ENCODE assay signal across 8 mouse cellular contexts in the genomic region with DNA sequence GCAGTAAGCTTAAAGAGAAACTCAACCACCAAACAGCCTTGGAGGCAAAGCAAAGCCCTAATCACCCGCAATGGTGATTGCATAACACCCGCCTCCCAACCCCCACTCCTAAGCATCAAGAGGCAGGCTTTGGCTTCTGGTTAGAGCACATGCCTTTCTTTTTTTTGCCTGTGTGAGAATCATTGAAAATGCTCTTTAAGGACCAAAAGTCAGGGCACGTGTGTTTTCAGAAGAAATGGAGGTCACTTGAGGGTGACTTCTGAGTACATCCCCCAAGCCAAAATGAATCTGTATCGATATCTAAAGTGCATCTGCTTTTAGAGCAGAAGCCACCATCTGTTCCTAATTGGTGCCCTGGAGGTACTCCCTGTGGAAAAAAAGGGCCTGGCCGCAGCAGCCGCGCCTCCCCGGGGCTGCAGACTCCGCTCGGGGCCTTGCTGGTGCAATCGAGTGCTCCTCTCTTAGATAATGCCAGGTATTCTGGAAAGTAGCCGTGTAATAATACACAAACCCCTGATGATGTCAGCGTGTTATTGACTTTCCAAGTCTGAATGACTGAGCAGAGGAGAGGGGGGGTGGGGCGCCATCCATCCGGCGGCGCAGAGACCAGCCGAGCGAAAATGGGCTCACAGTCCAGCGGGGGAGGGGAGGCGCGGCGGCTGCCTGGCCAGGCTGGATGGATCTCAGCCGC.
DNase-seq lines count a peak whose midpoint lies in the region; ATAC-seq lines count a peak whose summit lies in the region.

No protein-coding gene starts in this region.

- peak; percentile 79 for ATAC-seq in common myeloid progenitor, adult 5-6 weeks (replicated peaks; ENCODE audit: low read depth, poor library complexity, severe bottlenecking)
- peak; percentile 87 for ATAC-seq in inflammation-experienced regulatory T-cells, adult 6 months
- peak; percentile 84 for ATAC-seq in megakaryocyte-erythroid progenitor cell, adult 5-6 weeks (replicated peaks; ENCODE audit: low FRiP score, low TSS enrichment, poor library complexity, severe bottlenecking)

- intact Hi-C loops in left cerebral cortex, postnatal 10 days (cut with DNase I) = loop anchor here (1.0 to 10.0 kb wide), 4 partner anchors 121 to 1281 kb away; partner anchors contain the start of gene Tbl1xr1

- DNase-seq in ZHBTc4 (ENCODE audit: low read depth, low spot score) = peak; percentile 96
- DNase-seq in gastrocnemius, postnatal 10 days = peak; percentile 98
- DNase-seq in left cerebral cortex, postnatal 10 days (ENCODE audit: extremely low spot score in 1 of 2, low spot score in 2 of 2) = peak; percentile 92 to 98
- DNase-seq in right cerebral cortex, postnatal 25 days = peak; percentile 90
- DNase-seq in urinary bladder, postnatal 4 days (ENCODE audit: low spot score in 2 of 2) = peak; percentile 89 to 96

Comparison
In these comparisons a context has a peak if more than half of its experiments do, and no peak if none do; other contexts are left out.
1. Peak in every context shown above with its lines: DNase-seq and ATAC-seq.